Comparison of ENCODE assay signal across 8 mouse cellular contexts in genomic region chr7:110727049-110727448, GRCm38 (mm10). TPM values are rescaled to one million over a fixed set of nuclear protein-coding genes. Genes with fewer than 3 reads are reported as not detected.
DNase-seq lines count a peak whose midpoint lies in the region; ATAC-seq and TF ChIP-seq lines count a peak whose summit lies in the region.

No protein-coding gene starts in this region.

- peaks cover 28% of the 10 kb centered on the region for H3K27me3 ChIP-seq in G1E (ENCODE audit: insufficient read depth, low read length)
- H3K27me3 ChIP-seq in hindbrain, embryonic 10.5 days (ENCODE audit: insufficient read depth, poor library complexity, severe bottlenecking) = no peaks in the 10 kb centered on the region
- no peaks in the 10 kb centered on the region for H3K27me3 ChIP-seq in spleen, adult 2 months (ENCODE audit: control insufficient read depth, insufficient read depth, low read length)

- peak; percentile 45 for DNase-seq in gastrocnemius, adult 2 months
- no peak for DNase-seq in gastrocnemius, postnatal 36 days
- DNase-seq in G1E (ENCODE audit: low spot score) = peak; percentile 43
- DNase-seq in cerebellum, postnatal 10 days = peak; percentile 82 to 94
- DNase-seq in hindbrain, embryonic 10.5 days (ENCODE audit: low spot score) = peak; percentile 54
- peak; percentile 45 to 58 for DNase-seq in layer of hippocampus, postnatal 10 days (ENCODE audit: low spot score in 2 of 2)
- peak; percentile 34 to 52 for DNase-seq in spleen, adult 2 months (ENCODE audit: low read depth in 1 of 2, low spot score in 2 of 2)

- ATAC-seq in G1E (ENCODE audit: extremely low read depth, insufficient number of reproducible peaks, low FRiP score, poor library complexity, severe bottlenecking) = peak; percentile 22; the same call in 1 of the 2 replicates
- peak; percentile 63; the same call in 1 of the 2 replicates for ATAC-seq in megakaryocyte-erythroid progenitor cell, adult 5-6 weeks (replicated peaks; ENCODE audit: low FRiP score, low TSS enrichment, poor library complexity, severe bottlenecking)

- H3K4me3 ChIP-seq in gastrocnemius, adult 2 months = no peak overlapping the region
- no peak overlapping the region for H3K4me3 ChIP-seq in G1E (ENCODE audit: low read depth, low read length)
- no peak overlapping the region for H3K4me3 ChIP-seq in hindbrain, embryonic 10.5 days
- no peak overlapping the region for H3K4me3 ChIP-seq in spleen, adult 2 months (ENCODE audit: extremely low read depth, insufficient read depth, insufficient read length)

- intact Hi-C loops in gastrocnemius, adult 2 months (cut with DNase I) = loop anchor here (1.0 to 5.0 kb wide), 3 partner anchors 40 to 290 kb away; partner anchors contain the start of gene Ampd3
- intact Hi-C loops in gastrocnemius, postnatal 36 days (cut with DNase I) = loop anchor here (1.0 to 10.0 kb wide), 3 partner anchors 75 to 290 kb away; no protein-coding TSS in a partner anchor

- H3K9me3 ChIP-seq in G1E (replicated peaks) = no peaks in the 10 kb centered on the region
- no peaks in the 10 kb centered on the region for H3K9me3 ChIP-seq in hindbrain, embryonic 10.5 days

- TF ChIP-seq CTCF in gastrocnemius, adult 2 months (IDR thresholded peaks at IDR 0.05) = peak; percentile 89
- peak; percentile 64 for TF ChIP-seq CTCF in G1E (IDR thresholded peaks at IDR 0.05; ENCODE audit: low read depth, low read length)
- peak; percentile 15; the same call in 1 of the 2 replicates for TF ChIP-seq CTCF in spleen, adult 2 months (IDR thresholded peaks at IDR 0.05; ENCODE audit: extremely low read depth, insufficient read depth, insufficient read length, insufficient replicate concordance)

- WGBS in hindbrain, embryonic 10.5 days = 29% methylated on average over 2 of the region's 2 CpGs
- 42% methylated on average over 2 of the region's 2 CpGs for WGBS in spleen, adult 2 months

- H3K27ac ChIP-seq in gastrocnemius, adult 2 months = no peak overlapping the region
- no peak overlapping the region for H3K27ac ChIP-seq in hindbrain, embryonic 10.5 days
- H3K27ac ChIP-seq in spleen, adult 2 months (ENCODE audit: insufficient read depth, low read length) = no peak overlapping the region

- H3K4me1 ChIP-seq in G1E (ENCODE audit: insufficient read depth, low read depth, low read length) = no peaks in the 10 kb centered on the region
- peaks cover 28% of the 10 kb centered on the region for H3K4me1 ChIP-seq in hindbrain, embryonic 10.5 days (replicated peaks)
- 0 out of 2 replicates have a peak, but pooled peaks cover 6% of the 10 kb centered on the region for H3K4me1 ChIP-seq in spleen, adult 2 months (ENCODE audit: control insufficient read depth, insufficient read depth, insufficient read length)

- H3K36me3 ChIP-seq in G1E (replicated peaks) = no peaks in the 10 kb centered on the region
- H3K36me3 ChIP-seq in hindbrain, embryonic 10.5 days = no peaks in the 10 kb centered on the region
- no peaks in the 10 kb centered on the region for H3K36me3 ChIP-seq in spleen, adult 2 months (ENCODE audit: control insufficient read depth, insufficient read depth, low read length)

- no peak for TF ChIP-seq POLR2A in spleen, adult 2 months (IDR thresholded peaks at IDR 0.05; ENCODE audit: low read depth, low read length)

RNA-seq across cellular contexts. Expression of gene Ampd3, which starts 41.0 kb away (rescaled TPM):
- total RNA-seq in gastrocnemius, adult 2 months (2021) = 10 to 100 TPM in 1 of 2 experiments, 1 to 10 TPM in 1; 7.6 to 16.6 TPM
- 1 to 10 TPM; 6.0 to 9.8 TPM for total RNA-seq in gastrocnemius, postnatal 36 days (2021)
- total RNA-seq in G1E (2014; fragmentation: Nextera tagmentation) = 64.1 and 69.5 TPM in 2 replicates
- 21.8 and 26.0 TPM in 2 replicates for total RNA-seq in G1E (2017)
- polyA plus RNA-seq in G1E (2012) = 10.7 and 13.1 TPM in 2 replicates
- 1.7 and 1.9 TPM in 2 replicates for polyA plus RNA-seq in hindbrain, embryonic 10.5 days (2016; fragmentation: Nextera tagmentation; extraction: Ambion mirVana)
- 10 to 100 TPM; 25.7 to 27.0 TPM for total RNA-seq in layer of hippocampus, postnatal 10 days (2021)
- 66.1 and 83.1 TPM in 2 replicates for total RNA-seq in megakaryocyte-erythroid progenitor cell, adult 5-6 weeks (2014; fragmentation: Nextera tagmentation)
- total RNA-seq in megakaryocyte-erythroid progenitor cell, adult 5-6 weeks (2017) = 30.8 and 52.2 TPM in 2 replicates
- 15.8 and 21.8 TPM in 2 replicates for polyA plus RNA-seq in spleen, adult 2 months (2012; rRNA removed)

Comparison
In these comparisons a context has a peak if more than half of its experiments do, and no peak if none do; other contexts are left out.
1. DNase-seq: peak in gastrocnemius, adult 2 months (single experiment), G1E (single experiment), cerebellum, postnatal 10 days (2 of 2), hindbrain, embryonic 10.5 days (single experiment), layer of hippocampus, postnatal 10 days (2 of 2) and spleen, adult 2 months (2 of 2); none in gastrocnemius, postnatal 36 days (0 of 2).
2. CTCF ChIP-seq: peak in every context shown above with its lines; median percentile 89 in gastrocnemius, adult 2 months; 64 in G1E; 15 in spleen, adult 2 months.